Mouse (Mus musculus) layer of hippocampus, adult 2 months (tissue): Measurements from ENCODE around the gene Nfe2l1. TPM values are rescaled to one million over a fixed set of nuclear protein-coding genes. Genes with fewer than 3 reads are reported as not detected.
A peak's percentile ranks its signal among the peaks of the same experiment; 100 is the strongest.
"Not testable (repeated sequence)": the region's sequence is repeated elsewhere in the genome, so short reads cannot be mapped to it uniquely, and the experiment has no call there.

Source experiments
- DNase-seq, 2 experiments: peaks; one replicate each; pipeline ENCODE4 v3.0.0; 2022; ENCODE audit warnings: low spot score in 2 of 2
- H3K27ac ChIP-seq: fragments of 200-600 bp; 2 replicates; pipeline ENCODE4 v1.8.1; 2022
- H3K4me3 ChIP-seq: fragments of 200-600 bp; 2 replicates; pipeline ENCODE4 v1.8.1; 2022; ENCODE audit warnings: mild to moderate bottlenecking
- CTCF ChIP-seq: fragments of 200-600 bp; conservative IDR thresholded peaks from 2 replicates; pipeline ENCODE4 v1.8.1; 2022; ENCODE audit warnings: antibody characterized with exemption, mild to moderate bottlenecking, moderate library complexity
- microRNA-seq, 2 experiments: library from miRNA; unstranded; fragments of <30 nt; microRNA quantifications; one replicate each; pipeline ENCODE4 v1.2.0; 2021
- total RNA-seq, 2 experiments: library from RNA; stranded (reverse); gene quantifications; 2 replicates each; pipeline ENCODE4 v1.2.3; 2021

Nfe2l1 gene
- total RNA-seq, 2 experiments from 2014 or later, result 221 to 229 TPM

- DNase-seq, result no peak
- no peak overlapping the region for H3K27ac ChIP-seq
- H3K4me3 ChIP-seq, result no peak overlapping the region
- TF ChIP-seq CTCF, result no peak
These were observed 49.5 kb downstream of the Nfe2l1 start for GRCm38 (mm10) chr11:96780306-96780705.

- H3K27ac ChIP-seq, result peak overlapping the region; percentile 83
- DNase-seq, result not testable (repeated sequence)
These were observed 51.6 kb downstream of the Nfe2l1 start for GRCm38 (mm10) chr11:96778061-96778627.

GRCm38 (mm10) chr11:96776968-96777962 lies 52.5 kb downstream of the Nfe2l1 start, which contains the start of gene Snx11:
TSS of gene Snx11 (minus strand) at chr11:96777559.
- Histone ChIP-seq H3K4me3 (peak within 1 kb of the TSS; percentile 75), H3K27ac (peak within 1 kb of the TSS; percentile 83)
- peak; percentile 86 for TF ChIP-seq CTCF
- DNase-seq, result peak; percentile 99

More at GRCm38 (mm10) chr11:96778061-96778627, 51.6 kb downstream of the Nfe2l1 start:
- H3K4me3 ChIP-seq, result peak overlapping the region; percentile 75

- Histone ChIP-seq H3K27ac (peak overlapping the region; percentile 83), H3K4me3 (no peak overlapping the region; the same call in 1 of the 2 replicates)
- DNase-seq, result no peak
- peak; percentile 72 for TF ChIP-seq CTCF
These were observed 53.7 kb downstream of the Nfe2l1 start for GRCm38 (mm10) chr11:96776068-96776467.

- no peak for TF ChIP-seq CTCF
- Histone ChIP-seq H3K27ac (peak overlapping the region; percentile 61), H3K4me3 (peak overlapping the region; percentile 3)
- no peak for DNase-seq
These were observed 54.1 kb downstream of the Nfe2l1 start for GRCm38 (mm10) chr11:96775665-96776064.

- Histone ChIP-seq H3K27ac (peak overlapping the region; percentile 61), H3K4me3 (peak overlapping the region; percentile 3)
- no peak for DNase-seq
- TF ChIP-seq CTCF, result no peak
These were observed 54.7 kb downstream of the Nfe2l1 start for GRCm38 (mm10) chr11:96775063-96775462.

GRCm38 (mm10) chr11:96774536-96774935 lies 55.2 kb downstream of the Nfe2l1 start:
- peak; percentile 64 for TF ChIP-seq CTCF
- no peak for DNase-seq
- H3K27ac ChIP-seq, result peak overlapping the region; percentile 61
- H3K4me3 ChIP-seq, result peak overlapping the region; percentile 3

- no peak overlapping the region for H3K4me3 ChIP-seq
- no peak for DNase-seq
- TF ChIP-seq CTCF, result no peak
- no peak overlapping the region for H3K27ac ChIP-seq
These were observed 57.4 kb downstream of the Nfe2l1 start for GRCm38 (mm10) chr11:96772413-96772812.

- no peak overlapping the region for H3K27ac ChIP-seq
- TF ChIP-seq CTCF, result no peak
These were observed 58.3 kb downstream of the Nfe2l1 start for GRCm38 (mm10) chr11:96771274-96771975.

GRCm38 (mm10) chr11:96768240-96768639 lies 61.5 kb downstream of the Nfe2l1 start:
- H3K4me3 ChIP-seq, result no peak overlapping the region
- peak overlapping the region; percentile 77 for H3K27ac ChIP-seq
- TF ChIP-seq CTCF, result no peak
- DNase-seq, result no peak

More at GRCm38 (mm10) chr11:96771274-96771975, 58.3 kb downstream of the Nfe2l1 start:
- no peak overlapping the region for H3K4me3 ChIP-seq
- no peak for DNase-seq

Small RNA genes within 50 kb of the gene (microRNA-seq; reads per million reads assigned to microRNA genes)
- gene Mir152, result 41.1 to 46.3 reads per million in 2 experiments

Other genes with a start within 250 kb of the Nfe2l1 start
- 10 to 100 TPM; 52.5 to 56.7 TPM for gene Snx11, start 52.4 kb downstream of the Nfe2l1 start, total RNA-seq
- 10 to 100 TPM; 44.6 to 47.4 TPM for gene Cbx1, start 40.8 kb downstream of the Nfe2l1 start, total RNA-seq
- 1 to 10 TPM; 5.9 to 7.0 TPM for gene Copz2, start 19.9 kb upstream of the Nfe2l1 start, total RNA-seq
- gene Cdk5rap3, start 86.5 kb upstream of the Nfe2l1 start, total RNA-seq, result 10 to 100 TPM; 34.5 to 41.6 TPM
- not detected for gene Prr15l, start 98.1 kb upstream of the Nfe2l1 start, total RNA-seq
- 10 to 100 TPM; 36.7 to 36.8 TPM for gene Pnpo, start 114.0 kb upstream of the Nfe2l1 start, total RNA-seq
- gene Sp2, start 153.0 kb upstream of the Nfe2l1 start, total RNA-seq, result 10 to 100 TPM; 15.9 to 17.2 TPM
- 1 to 10 TPM in 1 of 2 experiments, under 1 TPM in 1; 0.79 to 1.2 TPM for gene Sp6, start 183.4 kb upstream of the Nfe2l1 start, total RNA-seq
- gene Scrn2, start 200.0 kb upstream of the Nfe2l1 start, total RNA-seq, result 1 to 10 TPM; 4.9 to 5.5 TPM
- gene Lrrc46, start 211.4 kb upstream of the Nfe2l1 start, total RNA-seq, result 1 to 10 TPM; 1.1 to 1.2 TPM
- 10 to 100 TPM; 74.0 to 81.6 TPM for gene Mrpl10, start 211.6 kb upstream of the Nfe2l1 start, total RNA-seq
- 10 to 100 TPM; 15.7 to 19.0 TPM for gene Osbpl7, start 220.7 kb upstream of the Nfe2l1 start, total RNA-seq